Mouse (Mus musculus): ENCODE measurements at regions not wholly inside any gene's neighbourhood (a gene's known extent, or its start where the extent isn't known, plus 50 kb on each side); places are given as distances from the start of the nearest gene placed in this dataset.

GRCm38 (mm10) chr3:78866083-78866726 lies 420.1 kb downstream of the Rapgef2 start:
- TF ChIP-seq CTCF (conservative IDR thresholded peaks at IDR 0.05; ENCODE audit: insufficient read depth, insufficient read length, low read depth, low read length) (no peak), POLR2A (IDR thresholded peaks at IDR 0.05; ENCODE audit: low read depth, low read length) (no peak)
